Mouse (Mus musculus) hindbrain, embryonic 14.5 days (tissue): Measurements from ENCODE around the gene Kcnh6. TPM values are rescaled to one million over a fixed set of nuclear protein-coding genes. Genes with fewer than 3 reads are reported as not detected.

Experiments used
- ATAC-seq: fragments of 200-750 bp; cut with Nextera tagmentation; 2 replicates; pipeline ENCODE4 v1.8.0; 2017; ENCODE audit warnings: moderate number of reproducible peaks, mild to moderate bottlenecking, moderate TSS enrichment, moderate library complexity; ENCODE audit not compliant: low FRiP score
- DNase-seq: peaks from one replicate; pipeline ENCODE4 v3.0.0-alpha.2; 2015; ENCODE audit warnings: low spot score
- H3K27ac ChIP-seq: fragments of 300-500 bp; sonication (generic); 2 replicates; pipeline ENCODE4 v1.5.1; 2014; ENCODE audit warnings: mild to moderate bottlenecking, moderate library complexity
- H3K27me3 ChIP-seq: fragments of 300-500 bp; sonication (generic); 2 replicates; pipeline ENCODE4 v1.6.1; 2014; ENCODE audit warnings: mild to moderate bottlenecking, low read length, mixed read lengths; ENCODE audit not compliant: control insufficient read depth, insufficient read depth
- H3K36me3 ChIP-seq: fragments of 300-500 bp; sonication (generic); replicated peaks from 2 replicates; pipeline ENCODE4 v1.6.1; 2014; ENCODE audit not compliant: control insufficient read depth, insufficient read depth
- H3K4me1 ChIP-seq: fragments of 300-500 bp; sonication (generic); replicated peaks from 2 replicates; pipeline ENCODE4 v1.6.1; 2014; ENCODE audit warnings: antibody characterized with exemption, low read length, mixed read lengths; ENCODE audit not compliant: control insufficient read depth, insufficient read depth
- H3K4me2 ChIP-seq: fragments of 300-500 bp; sonication (generic); replicated peaks from 2 replicates; pipeline ENCODE4 v1.6.1; 2014; ENCODE audit warnings: mild to moderate bottlenecking, moderate library complexity
- H3K4me3 ChIP-seq: fragments of 300-500 bp; sonication (generic); replicated peaks from 2 replicates; pipeline ENCODE4 v1.5.1; 2014; ENCODE audit warnings: mild to moderate bottlenecking, low read length
- H3K9ac ChIP-seq: fragments of 300-500 bp; sonication (generic); 2 replicates; pipeline ENCODE4 v1.6.1; 2014
- H3K9me3 ChIP-seq: fragments of 300-500 bp; sonication (generic); 2 replicates; pipeline ENCODE4 v1.6.1; 2016; ENCODE audit warnings: low read length; ENCODE audit not compliant: control insufficient read depth
- WGBS: fragments of 180-500 bp; shearing (Covaris S2); extraction: QIAGEN DNeasy Blood & Tissue Kit; methylation state at CpG from one replicate; pipeline ENCODE4 v1.1.7; 2014; 5-methylcytosine and 5-hydroxymethylcytosine counted together
- polyA plus RNA-seq: library from polyadenylated mRNA; unstranded; fragments of >200 nt; fragmentation: Nextera tagmentation; extraction: Ambion mirVana; gene quantifications from 2 replicates; pipeline ENCODE4 v1.2.1, GENCODE M21; 2014

The Kcnh6 gene
- polyA plus RNA-seq, result 2.3 and 2.5 TPM in 2 replicates

DNA sequence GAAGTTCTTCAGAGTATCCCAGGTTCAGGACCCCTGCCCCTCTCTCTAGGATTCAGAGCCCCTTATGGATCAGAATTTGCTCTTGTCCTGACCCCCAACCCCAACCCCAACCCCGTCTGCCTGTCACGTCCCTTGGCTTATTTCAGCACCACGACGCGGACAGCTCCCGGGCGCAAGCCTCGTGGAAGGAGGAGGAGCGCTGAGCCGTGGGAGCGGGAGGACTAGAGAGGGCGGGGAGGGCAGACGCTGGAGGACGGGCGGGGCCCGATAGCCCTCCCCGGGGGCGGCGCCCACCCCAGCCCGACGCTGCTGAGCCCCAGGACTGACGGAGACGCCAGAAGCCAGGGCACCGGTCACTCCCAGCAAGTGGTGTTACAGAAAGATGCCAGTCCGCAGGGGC lies at the start of gene Kcnh6:
Gene Kcnh6 (plus strand): TSS at position 304 of the 400 bp plus-strand sequence.
- Histone ChIP-seq H3K27me3 (no peaks in the 10 kb centered on the region; the same call in 1 of the 2 replicates), H3K4me3 (peak within 1 kb of the TSS; percentile 11; the same call in 1 of the 2 replicates), H3K27ac (no peak within 1 kb of the TSS), H3K4me1 (peaks cover 9% of the 10 kb centered on the region; the same call in 1 of the 2 replicates), H3K9me3 (no peaks in the 10 kb centered on the region), H3K36me3 (no peaks in the 10 kb centered on the region), H3K4me2 (peak within 1 kb of the TSS; percentile 45), H3K9ac (no peak within 1 kb of the TSS; the same call in 1 of the 2 replicates)
- ATAC-seq (no peak), DNase-seq (peak; percentile 45)
- WGBS, result 2% methylated on average over 24 of the region's 25 CpGs

DNA sequence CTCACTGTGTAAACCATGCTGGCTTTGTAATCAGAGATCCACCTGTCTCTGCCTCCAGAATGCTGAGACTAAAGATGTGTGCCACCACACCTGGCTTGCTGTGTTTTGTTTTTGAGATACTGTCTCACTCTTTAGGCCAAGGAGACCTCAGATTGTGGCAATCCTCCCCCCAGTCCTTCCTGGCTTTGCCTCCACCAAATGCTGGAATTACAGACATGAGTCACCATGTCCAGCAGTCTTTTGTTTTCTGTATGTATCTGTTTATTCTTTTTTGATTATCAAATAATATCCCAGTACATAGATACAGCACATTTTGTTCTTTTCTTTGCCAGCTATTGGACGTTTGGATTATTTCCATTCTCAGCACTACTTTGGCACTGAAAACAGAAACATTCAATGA lies 49.4 kb upstream of the Kcnh6 start:
- DNase-seq, result no peak
- Histone ChIP-seq H3K27ac (no peak overlapping the region), H3K9ac (no peak overlapping the region), H3K9me3 (no peaks in the 10 kb centered on the region), H3K4me1 (no peaks in the 10 kb centered on the region), H3K27me3 (no peaks in the 10 kb centered on the region), H3K36me3 (no peaks in the 10 kb centered on the region), H3K4me3 (no peak overlapping the region), H3K4me2 (no peak overlapping the region)
- no peak for ATAC-seq
- 68% methylated on average over 1 of the region's 1 CpGs for WGBS

DNA sequence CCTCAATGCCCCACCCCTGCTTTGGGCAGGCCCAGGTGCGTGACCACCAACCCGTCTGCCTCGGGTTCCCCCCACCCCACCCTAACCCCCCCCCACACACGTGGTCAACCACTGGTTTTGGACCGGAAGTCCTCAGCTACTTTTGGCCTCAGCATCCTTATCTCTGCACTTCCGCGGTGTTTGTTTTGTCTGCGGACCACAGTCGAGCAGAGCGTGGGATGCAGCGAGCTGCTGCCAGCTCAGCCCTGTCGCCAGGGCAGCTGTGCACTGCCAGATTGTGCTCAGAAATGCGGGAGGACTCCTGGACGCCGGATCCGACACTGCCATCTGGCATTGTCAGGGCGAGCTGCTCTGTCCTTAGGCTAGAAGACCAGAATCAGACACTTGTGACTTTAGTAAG lies 48.6 kb upstream of the Kcnh6 start:
- Histone ChIP-seq H3K4me1 (no peaks in the 10 kb centered on the region), H3K4me3 (no peak overlapping the region), H3K4me2 (no peak overlapping the region), H3K27me3 (no peaks in the 10 kb centered on the region), H3K9ac (no peak overlapping the region), H3K9me3 (no peaks in the 10 kb centered on the region), H3K27ac (no peak overlapping the region), H3K36me3 (no peaks in the 10 kb centered on the region)
- ATAC-seq (no peak), DNase-seq (no peak)
- 52% methylated on average over 17 of the region's 17 CpGs for WGBS

DNA sequence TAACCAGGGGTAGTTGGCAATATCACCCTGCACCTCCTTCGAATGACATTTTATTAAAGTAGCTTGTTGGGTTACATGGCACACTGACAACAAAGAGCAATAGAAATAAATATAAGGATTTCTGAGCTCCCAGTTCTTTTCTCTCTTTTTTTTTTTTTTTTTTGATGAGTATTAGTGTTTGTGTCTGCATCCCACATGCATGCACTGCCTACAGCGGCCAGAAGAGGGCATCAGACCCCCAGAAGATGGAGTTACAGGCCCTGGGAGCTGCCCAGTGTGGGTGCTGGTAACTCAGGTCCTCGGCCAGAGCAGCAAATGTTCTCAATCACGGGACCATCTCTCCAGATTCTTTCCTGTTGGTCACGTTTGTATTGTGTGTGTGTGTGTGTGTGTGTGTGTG lies 43.2 kb upstream of the Kcnh6 start:
- no peak overlapping the region for H3K27ac ChIP-seq
- H3K4me3 ChIP-seq, result no peak overlapping the region

DNA sequence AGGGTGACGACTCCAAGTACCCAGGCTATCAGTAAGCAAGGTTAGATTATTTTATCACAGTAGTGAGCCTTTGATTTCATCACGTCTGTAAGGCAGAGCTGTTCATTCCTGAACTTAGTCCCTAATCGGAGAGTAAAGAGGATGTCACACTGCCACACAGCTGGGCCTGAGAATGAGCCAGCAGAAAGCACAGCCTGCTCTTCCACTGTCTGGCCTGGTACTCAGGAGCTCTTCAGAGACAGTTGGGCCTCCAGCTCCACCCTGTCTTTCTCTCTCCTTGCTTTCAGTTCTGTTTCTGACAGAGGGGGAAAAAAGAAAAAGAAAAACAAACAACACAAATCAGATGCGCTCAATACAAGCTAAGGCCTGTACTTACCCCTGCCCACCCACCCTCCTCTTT lies 41.6 kb upstream of the Kcnh6 start:
- H3K9me3 ChIP-seq, result no peaks in the 10 kb centered on the region
- H3K27ac ChIP-seq, result no peak overlapping the region
- no peak for DNase-seq
- H3K4me3 ChIP-seq, result no peak overlapping the region
- H3K27me3 ChIP-seq, result peaks cover 5% of the 10 kb centered on the region; the same call in 1 of the 2 replicates
- H3K36me3 ChIP-seq, result no peaks in the 10 kb centered on the region
- H3K4me2 ChIP-seq, result no peak overlapping the region
- no peak overlapping the region for H3K9ac ChIP-seq
- 76% methylated on average over 4 of the region's 4 CpGs for WGBS
- H3K4me1 ChIP-seq, result 0 out of 2 replicates have a peak, but pooled peaks cover 6% of the 10 kb centered on the region
- ATAC-seq, result no peak

More for the DNA sequence above, 43.2 kb upstream of the Kcnh6 start:
- Histone ChIP-seq H3K4me2 (no peak overlapping the region), H3K9me3 (no peaks in the 10 kb centered on the region), H3K27me3 (0 out of 2 replicates have a peak, but pooled peaks cover 5% of the 10 kb centered on the region), H3K4me1 (0 out of 2 replicates have a peak, but pooled peaks cover 6% of the 10 kb centered on the region), H3K36me3 (no peaks in the 10 kb centered on the region), H3K9ac (no peak overlapping the region)
- WGBS, result 72% methylated on average over 5 of the region's 5 CpGs
- ATAC-seq, result no peak
- no peak for DNase-seq

DNA sequence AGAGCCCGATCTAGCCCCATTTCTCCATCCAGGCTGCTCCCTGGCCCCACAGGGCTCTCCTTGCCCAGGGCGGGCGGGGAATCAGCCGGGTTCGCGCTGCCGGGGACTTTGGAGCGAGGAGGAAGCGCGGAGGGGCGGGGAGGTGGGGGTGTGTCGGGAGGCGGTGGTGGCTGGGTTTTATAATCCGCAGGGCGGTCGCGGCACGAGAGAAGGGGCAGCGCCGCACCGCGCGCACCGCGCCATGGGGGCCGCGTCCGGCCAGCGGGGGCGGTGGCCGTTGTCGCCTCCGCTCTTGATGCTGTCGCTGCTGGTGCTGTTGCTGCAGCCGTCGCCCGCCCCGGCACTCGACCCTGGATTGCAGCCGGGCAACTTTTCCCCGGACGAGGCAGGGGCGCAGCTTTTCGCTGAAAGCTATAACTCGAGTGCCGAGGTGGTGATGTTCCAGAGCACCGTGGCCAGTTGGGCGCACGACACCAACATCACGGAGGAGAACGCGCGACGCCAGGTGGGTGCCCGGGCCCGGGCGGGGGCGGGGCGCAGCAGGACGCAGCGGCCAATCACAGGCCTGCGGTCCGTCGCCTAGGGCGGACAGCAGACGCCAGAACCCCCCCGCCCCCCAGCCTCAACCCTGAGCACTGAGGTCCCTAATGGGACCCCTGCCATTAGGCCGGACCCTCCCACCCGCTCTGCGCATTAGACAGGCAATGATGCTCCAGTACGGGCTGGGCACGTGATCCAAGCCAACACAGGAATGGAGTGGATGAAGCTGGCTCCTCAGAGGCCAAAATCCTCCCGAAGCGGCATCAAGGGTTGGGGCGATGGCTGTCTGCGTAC lies 40.0 kb upstream of the Kcnh6 start, which contains the start of gene Ace:
Gene Ace (plus strand): TSS at position 205 of the 834 bp plus-strand sequence.
- WGBS, result under 1% methylated on average over 72 of the region's 76 CpGs
- Histone ChIP-seq H3K9ac (peak within 1 kb of the TSS; percentile 73), H3K27me3 (peaks cover 5% of the 10 kb centered on the region; the same call in 1 of the 2 replicates), H3K36me3 (no peaks in the 10 kb centered on the region), H3K4me3 (peak within 1 kb of the TSS; percentile 70), H3K9me3 (no peaks in the 10 kb centered on the region), H3K27ac (no peak within 1 kb of the TSS), H3K4me1 (0 out of 2 replicates have a peak, but pooled peaks cover 6% of the 10 kb centered on the region), H3K4me2 (peak within 1 kb of the TSS; percentile 99)
- ATAC-seq, result peak; percentile 73
- DNase-seq, result peak; percentile 41

DNA sequence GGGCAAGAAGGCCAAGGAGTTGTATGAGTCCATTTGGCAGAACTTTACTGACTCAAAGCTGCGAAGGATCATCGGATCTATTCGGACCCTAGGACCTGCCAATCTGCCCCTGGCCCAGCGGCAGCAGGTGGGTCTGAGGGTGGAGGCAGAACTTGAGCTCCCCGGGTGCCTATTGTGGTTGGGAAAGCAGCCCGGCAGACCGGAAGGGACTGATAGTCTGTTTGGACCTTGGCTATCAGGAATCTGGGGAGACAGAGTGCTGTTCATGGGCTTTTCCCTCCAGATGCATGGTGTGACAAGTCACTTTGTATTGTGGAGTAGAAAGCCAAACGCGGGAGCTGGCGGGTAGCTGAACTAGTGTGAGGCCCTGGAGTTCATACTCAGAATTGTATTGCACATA lies 39.0 kb upstream of the Kcnh6 start:
- no peak for ATAC-seq
- H3K9me3 ChIP-seq, result no peaks in the 10 kb centered on the region
- 49% methylated on average over 10 of the region's 10 CpGs for WGBS
- 0 out of 2 replicates have a peak, but pooled peaks cover 6% of the 10 kb centered on the region for H3K4me1 ChIP-seq
- H3K9ac ChIP-seq, result no peak overlapping the region
- no peak for DNase-seq
- no peaks in the 10 kb centered on the region for H3K36me3 ChIP-seq
- H3K27me3 ChIP-seq, result peaks cover 5% of the 10 kb centered on the region; the same call in 1 of the 2 replicates
- no peak overlapping the region for H3K4me3 ChIP-seq
- H3K4me2 ChIP-seq, result peak overlapping the region; percentile 99
- no peak overlapping the region for H3K27ac ChIP-seq

DNA sequence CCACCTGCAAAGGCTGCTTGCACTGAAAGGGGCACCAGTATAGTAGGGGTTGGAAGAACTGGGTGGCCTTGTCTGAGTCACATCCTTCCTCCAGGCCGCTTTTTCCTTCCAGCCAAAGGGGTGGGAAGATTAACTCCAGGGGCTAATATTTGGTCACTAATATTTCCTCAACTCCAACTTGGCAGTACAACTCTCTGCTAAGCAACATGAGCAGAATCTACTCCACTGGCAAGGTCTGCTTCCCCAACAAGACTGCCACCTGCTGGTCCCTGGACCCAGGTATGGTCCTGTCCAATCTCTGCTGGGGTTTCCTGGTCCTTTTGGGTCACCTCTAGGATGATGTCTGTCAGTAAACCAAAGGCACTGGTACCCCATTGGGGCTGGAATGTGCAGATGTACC lies 38.4 kb upstream of the Kcnh6 start:
- no peak overlapping the region for H3K9ac ChIP-seq
- peak; percentile 32 for DNase-seq
- 0 out of 2 replicates have a peak, but pooled peaks cover 6% of the 10 kb centered on the region for H3K4me1 ChIP-seq
- H3K27ac ChIP-seq, result no peak overlapping the region
- no peaks in the 10 kb centered on the region for H3K9me3 ChIP-seq
- H3K36me3 ChIP-seq, result no peaks in the 10 kb centered on the region
- ATAC-seq, result no peak
- H3K4me2 ChIP-seq, result no peak overlapping the region
- 75% methylated on average over 1 of the region's 1 CpGs for WGBS
- H3K4me3 ChIP-seq, result no peak overlapping the region
- peaks cover 5% of the 10 kb centered on the region; the same call in 1 of the 2 replicates for H3K27me3 ChIP-seq

- ATAC-seq (no peak), DNase-seq (no peak)
- H3K27me3 ChIP-seq, result no peaks in the 10 kb centered on the region; the same call in 1 of the 2 replicates
- H3K9me3 ChIP-seq, result no peaks in the 10 kb centered on the region
- no peaks in the 10 kb centered on the region for H3K36me3 ChIP-seq
- no peaks in the 10 kb centered on the region for H3K4me1 ChIP-seq
- no peak overlapping the region for H3K27ac ChIP-seq
- no peak overlapping the region for H3K4me3 ChIP-seq
- H3K9ac ChIP-seq, result no peak overlapping the region
- 93% methylated on average over 6 of the region's 6 CpGs for WGBS
- no peak overlapping the region for H3K4me2 ChIP-seq
Observed at GRCm38 (mm10) chr11:105974593-105974992, 33.3 kb upstream of the Kcnh6 start.
